Mouse (Mus musculus) 3T3-L1 (cell line): Measurements from ENCODE around the gene BC017158.

ENCODE experiments used
- DNase-seq: peaks from one replicate; pipeline ENCODE4 v3.0.0-alpha.2; 2015; ENCODE audit warnings: low read depth, low spot score

The BC017158 gene

GRCm38 (mm10) chr7:128265411-128265810 is 32.6 kb downstream of the BC017158 start, which contains the start of gene Slc5a2:
Gene Slc5a2 (plus strand): TSS chr7:128265657.
- no peak for DNase-seq

GRCm38 (mm10) chr7:128256783-128257334 is 41.1 kb downstream of the BC017158 start:
- no peak for DNase-seq

- no peak for DNase-seq
These were observed 42.2 kb downstream of the BC017158 start for GRCm38 (mm10) chr7:128255757-128256156.

- DNase-seq = no peak
These were observed 43.0 kb downstream of the BC017158 start for GRCm38 (mm10) chr7:128254978-128255377.

- no peak for DNase-seq
These were observed 45.4 kb downstream of the BC017158 start for GRCm38 (mm10) chr7:128252609-128253008.

DNA sequence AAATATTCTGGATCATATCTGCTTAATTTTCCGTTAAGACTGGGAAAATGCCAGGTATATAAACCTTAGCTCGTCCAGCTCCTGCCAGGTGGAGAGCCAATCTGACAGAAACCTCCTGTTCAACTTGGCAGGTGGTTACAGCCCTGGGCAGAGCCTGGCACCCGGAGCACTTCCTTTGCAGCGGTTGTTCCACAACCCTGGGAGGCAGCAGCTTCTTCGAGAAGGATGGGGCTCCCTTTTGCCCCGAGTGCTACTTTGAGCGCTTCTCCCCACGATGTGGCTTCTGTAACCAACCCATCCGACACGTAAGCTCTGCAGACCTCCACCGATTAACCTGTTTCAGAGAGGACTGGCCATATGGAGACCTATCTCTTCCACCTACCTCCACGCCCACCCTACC is 46.0 kb downstream of the BC017158 start:
- DNase-seq = no peak

DNA sequence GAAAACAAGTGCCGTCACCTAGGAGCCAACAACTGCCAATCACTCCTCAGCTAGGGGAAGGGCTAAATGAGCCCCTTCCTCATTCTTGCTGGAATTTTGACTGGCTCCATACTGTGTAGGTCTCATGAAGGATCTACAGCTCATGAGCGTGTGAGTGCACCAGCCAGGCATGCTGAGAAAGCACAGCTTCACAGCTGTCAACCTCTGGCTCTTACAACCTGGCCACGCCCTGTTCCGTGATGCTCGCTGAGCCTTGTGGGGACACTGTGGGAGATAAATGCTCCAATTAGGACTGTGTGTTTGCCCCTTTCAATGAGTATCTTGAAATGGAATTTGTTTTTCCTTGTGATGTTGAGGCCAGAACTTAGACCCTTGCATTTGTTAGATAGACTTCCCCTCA is 48.0 kb downstream of the BC017158 start:
- no peak for DNase-seq

- no peak for DNase-seq
These were observed 49.6 kb downstream of the BC017158 start for GRCm38 (mm10) chr7:128248081-128249042.

DNA sequence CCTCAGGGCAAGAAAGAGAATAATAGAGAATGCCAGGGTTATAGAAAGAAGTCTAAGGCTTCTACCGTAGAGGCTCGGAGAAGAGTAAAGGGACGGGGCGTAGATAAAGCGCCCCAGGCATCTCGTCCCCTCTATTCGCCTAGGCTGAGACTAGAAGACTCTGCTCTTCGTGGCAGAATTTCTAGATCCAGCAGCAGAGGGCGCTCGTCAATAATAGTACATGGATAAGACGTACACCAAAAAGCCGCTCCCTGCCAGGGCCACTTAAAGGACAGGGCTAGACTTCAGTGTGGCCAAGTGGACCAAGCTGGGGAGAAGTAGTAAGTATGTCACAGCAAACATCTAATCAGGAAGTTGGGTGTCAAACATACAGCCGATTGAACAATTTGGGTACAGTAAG is 50.5 kb downstream of the BC017158 start:
- DNase-seq = peak; percentile 92

DNA sequence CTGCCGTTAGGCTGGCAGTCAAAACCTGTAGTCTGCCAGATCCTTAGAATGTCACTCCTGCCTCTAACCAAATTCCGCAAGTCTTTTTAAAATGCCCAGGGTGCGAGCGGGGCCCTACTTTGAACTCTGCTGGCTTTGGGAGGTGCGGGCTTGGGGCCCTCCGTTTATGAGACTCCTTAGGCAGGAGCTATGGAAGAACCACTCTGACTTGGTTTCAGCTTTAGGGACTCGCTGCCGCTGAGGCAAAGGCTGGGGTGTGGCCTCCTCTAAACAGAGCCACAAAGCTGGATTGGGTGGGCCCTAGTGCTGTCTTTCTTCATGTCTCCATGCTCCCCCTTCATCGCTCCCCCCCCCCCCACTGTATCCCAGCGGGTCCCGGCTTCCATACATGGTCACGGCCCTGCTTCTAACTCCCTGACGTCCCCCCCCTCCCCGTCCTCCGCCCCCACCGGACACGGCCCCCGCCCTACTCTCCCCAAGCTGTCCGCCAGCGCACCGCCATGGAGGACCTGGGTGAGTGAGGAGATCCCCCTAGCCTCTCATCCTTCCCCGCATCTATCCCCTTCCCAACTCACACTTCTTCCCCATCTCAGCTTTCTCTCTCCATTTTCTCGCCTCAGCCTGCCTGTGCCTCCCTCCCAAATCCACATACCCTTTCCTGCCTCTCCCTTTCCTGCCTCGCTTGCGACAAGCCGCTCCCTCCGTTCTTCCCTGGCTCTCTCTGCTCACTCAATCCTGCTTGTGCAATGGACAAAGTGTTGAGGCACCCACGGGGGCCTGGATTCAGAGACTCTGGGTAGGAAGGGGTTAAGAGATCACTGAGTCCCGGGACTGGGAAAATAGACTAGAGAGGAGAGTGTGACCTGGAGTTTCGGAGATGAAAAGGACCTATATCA is 51.2 kb downstream of the BC017158 start, which contains the start of gene Tgfb1i1:
Gene Tgfb1i1 (plus strand): TSS at position 317 of the 896 bp plus-strand sequence.
- peak; percentile 74 for DNase-seq

DNA sequence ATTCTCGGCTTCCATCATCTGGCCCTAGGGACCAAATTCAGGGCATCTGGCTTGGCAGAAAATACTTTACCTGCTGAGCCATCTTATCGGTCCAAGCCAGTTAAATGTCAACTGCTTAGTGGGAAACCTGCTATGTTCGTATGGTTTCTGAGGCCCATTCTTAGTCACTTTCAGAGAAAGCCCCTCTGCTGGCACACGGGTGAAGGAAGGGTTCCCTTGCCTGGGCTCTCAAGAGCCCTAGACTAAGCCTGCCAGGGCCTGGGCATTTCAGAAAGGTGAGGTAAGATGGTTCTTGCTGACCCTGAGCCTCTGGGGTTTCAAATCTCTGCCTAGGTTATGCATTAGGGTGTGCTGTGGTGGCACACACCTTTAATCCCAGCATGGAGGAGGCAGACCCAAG is 52.4 kb downstream of the BC017158 start:
- no peak for DNase-seq

- DNase-seq = peak; percentile 80
These were observed 53.5 kb downstream of the BC017158 start for GRCm38 (mm10) chr7:128244410-128245025.

DNA sequence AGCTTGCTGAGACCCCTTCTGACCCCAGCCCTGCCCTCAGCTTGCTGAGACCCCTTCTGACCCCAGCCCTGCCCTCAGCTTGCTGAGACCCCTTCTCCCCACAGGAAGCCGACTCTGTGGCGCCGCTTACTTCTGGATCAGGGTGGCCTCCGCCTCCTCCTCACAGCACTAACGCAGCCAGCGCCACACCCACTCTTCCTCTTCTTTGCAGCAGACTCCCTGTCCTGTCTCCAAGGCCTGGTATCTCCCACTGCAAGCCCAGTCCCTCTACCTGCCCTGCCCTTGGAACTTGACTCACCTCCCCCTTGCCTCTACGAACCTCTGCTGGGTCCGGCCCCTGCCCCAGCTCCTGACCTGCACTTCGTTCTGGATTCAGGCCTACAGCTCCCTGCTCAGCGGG is 54.0 kb downstream of the BC017158 start:
- DNase-seq = no peak

GRCm38 (mm10) chr7:128242331-128242730 is 55.6 kb downstream of the BC017158 start:
- no peak for DNase-seq

DNA sequence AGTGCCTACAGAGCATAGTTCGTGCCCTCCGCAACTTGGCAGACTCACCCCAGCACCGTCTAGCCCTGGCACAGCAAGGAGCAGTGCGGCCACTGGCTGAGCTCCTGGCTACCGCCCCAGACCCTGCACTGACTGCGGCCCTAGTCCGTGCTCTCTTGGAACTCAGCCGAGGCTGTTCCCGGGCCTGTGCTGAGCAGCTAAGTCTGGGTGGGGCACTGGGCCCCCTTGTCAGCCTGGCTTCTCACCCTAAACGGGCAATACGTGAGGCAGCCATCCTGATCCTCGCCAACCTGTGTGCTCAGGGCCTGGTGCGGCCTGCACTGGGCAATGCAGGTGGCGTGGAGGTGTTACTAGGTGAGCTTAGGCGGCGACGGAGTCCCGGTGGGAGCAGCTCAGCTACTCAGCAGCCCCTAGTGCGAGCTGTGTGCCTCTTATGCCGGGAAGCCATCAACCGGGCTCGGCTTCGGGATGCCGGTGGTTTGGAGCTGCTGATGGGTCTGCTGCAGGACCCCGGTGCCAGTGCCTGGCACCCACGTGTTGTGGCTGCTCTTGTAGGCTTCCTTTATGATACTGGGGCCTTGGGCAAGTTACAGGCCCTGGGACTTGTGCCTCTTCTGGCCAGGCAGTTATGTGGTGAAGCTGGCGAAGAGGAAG is 57.7 kb downstream of the BC017158 start:
- DNase-seq = no peak

DNA sequence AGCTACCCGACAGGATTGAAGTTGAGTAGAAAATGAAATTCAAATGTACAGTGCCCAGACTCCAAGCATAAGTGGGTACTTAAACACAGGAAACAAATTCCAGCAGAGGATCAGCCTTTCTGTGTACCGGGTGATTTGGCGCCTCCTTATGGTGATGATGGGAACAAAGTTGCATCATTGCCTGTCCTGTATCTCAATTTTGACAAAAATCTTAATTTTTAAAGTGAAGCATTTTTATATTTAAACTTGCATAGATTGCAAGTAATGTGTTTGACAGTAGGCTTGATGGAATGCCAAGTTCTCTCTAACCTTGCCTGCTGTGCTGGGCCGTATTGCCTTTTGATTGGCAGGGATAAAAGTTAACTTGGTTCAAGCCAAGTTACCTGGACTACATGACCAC is 59.0 kb downstream of the BC017158 start:
- DNase-seq = peak; percentile 85

DNA sequence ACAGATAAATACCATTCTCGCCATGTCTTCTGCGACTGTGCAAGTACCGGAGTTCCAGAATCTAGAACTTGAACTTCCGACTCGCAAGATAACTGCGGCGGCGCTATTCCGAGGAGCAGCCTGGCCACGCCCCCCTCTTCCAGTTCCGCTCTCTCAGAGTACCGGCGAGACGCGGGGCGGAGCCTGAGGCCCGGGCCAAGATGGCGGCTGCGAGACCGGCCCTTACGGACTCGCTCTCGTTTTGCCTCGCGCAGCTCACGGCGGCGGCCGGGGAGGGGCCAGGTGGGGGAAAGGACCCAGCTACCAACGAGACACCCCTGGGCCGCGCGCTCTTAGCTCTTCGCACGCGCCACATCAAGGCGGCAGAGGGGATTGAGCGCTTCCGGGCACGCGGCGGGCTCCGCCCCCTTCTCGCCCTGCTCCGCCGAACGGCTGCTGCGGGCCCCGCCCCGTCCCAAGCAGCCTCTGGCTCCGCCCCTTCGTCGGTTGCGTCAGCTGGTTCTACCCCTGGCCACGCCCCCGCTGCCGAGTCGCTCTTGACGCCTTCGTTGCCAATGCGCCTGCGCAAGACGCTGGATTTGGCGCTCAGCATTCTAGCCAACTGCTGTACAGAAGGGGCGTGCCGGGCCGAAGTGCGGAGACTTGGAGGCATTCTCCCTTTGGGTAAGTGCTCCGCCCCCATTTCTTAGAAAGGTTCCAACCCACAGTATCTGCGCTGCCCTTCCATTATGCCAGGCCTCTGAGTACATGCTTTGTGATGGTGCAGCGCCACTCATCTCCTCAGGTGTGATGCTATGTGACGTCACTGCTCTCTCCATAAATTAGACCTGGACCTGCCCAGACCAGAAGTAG is 59.8 kb downstream of the BC017158 start, which contains the start of gene 9130023H24Rik:
Gene 9130023H24Rik (minus strand): TSS at position 105 of the 852 bp plus-strand sequence.
- DNase-seq = peak; percentile 99

DNA sequence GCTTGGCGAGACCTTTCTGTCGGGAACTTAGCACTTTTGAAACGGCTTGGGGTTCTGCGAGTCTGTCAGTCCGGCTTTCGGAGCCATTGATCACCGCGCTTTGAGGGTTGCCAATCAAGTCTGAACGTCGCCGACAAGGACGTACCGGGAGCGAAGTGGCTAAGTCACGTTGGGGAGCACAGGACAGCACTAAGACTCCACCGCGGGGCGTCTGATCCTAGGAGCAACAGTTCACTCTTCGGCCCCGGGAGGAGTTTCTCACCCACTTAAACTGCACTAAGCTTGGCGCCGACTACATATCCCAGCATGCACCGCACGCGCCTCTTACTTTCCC is 60.4 kb downstream of the BC017158 start:
- DNase-seq = no peak

- peak; percentile 77 for DNase-seq
These were observed 60.9 kb downstream of the BC017158 start, which contains the start of gene Armc5 for GRCm38 (mm10) chr7:128236856-128237592. Gene Armc5 (plus strand): TSS chr7:128237342.
